Mouse (Mus musculus) intestine, embryonic 16.5 days (tissue): Measurements from ENCODE around the gene Hoxc5. TPM values are rescaled to one million over a fixed set of nuclear protein-coding genes. Genes with fewer than 3 reads are reported as not detected.
A peak's percentile ranks its signal among the peaks of the same experiment; 100 is the strongest.

Experiments used
- ATAC-seq: fragments of 200-750 bp; cut with Nextera tagmentation; 2 replicates; pipeline ENCODE4 v1.8.0; 2017; ENCODE audit warnings: moderate TSS enrichment, moderate library complexity
- H3K27ac ChIP-seq: fragments of 300-500 bp; sonication (generic); 2 replicates; pipeline ENCODE4 v1.5.1; 2014; ENCODE audit warnings: mild to moderate bottlenecking, low read length
- H3K27me3 ChIP-seq: fragments of 300-500 bp; sonication (generic); replicated peaks from 2 replicates; pipeline ENCODE4 v1.6.1; 2014; ENCODE audit warnings: low read length, control low read depth, mixed read lengths; ENCODE audit not compliant: control insufficient read depth, insufficient read depth
- H3K36me3 ChIP-seq: fragments of 300-500 bp; sonication (generic); 2 replicates; pipeline ENCODE4 v1.6.1; 2014; ENCODE audit warnings: low read length, control low read depth; ENCODE audit not compliant: control insufficient read depth, insufficient read depth
- H3K4me1 ChIP-seq: fragments of 300-500 bp; sonication (generic); 2 replicates; pipeline ENCODE4 v1.6.1; 2014; ENCODE audit warnings: low read length, control low read depth, mixed read lengths; ENCODE audit not compliant: control insufficient read depth, insufficient read depth
- H3K4me2 ChIP-seq: fragments of 300-500 bp; sonication (generic); 2 replicates; pipeline ENCODE4 v1.6.1; 2014; ENCODE audit warnings: low read depth, low read length, control low read depth
- H3K4me3 ChIP-seq: fragments of 300-500 bp; sonication (generic); 2 replicates; pipeline ENCODE4 v1.5.1; 2014; ENCODE audit warnings: mild to moderate bottlenecking, low read length
- H3K9ac ChIP-seq: fragments of 300-500 bp; sonication (generic); 2 replicates; pipeline ENCODE4 v1.6.1; 2014; ENCODE audit warnings: low read depth, low read length
- H3K9me3 ChIP-seq: fragments of 300-500 bp; sonication (generic); 2 replicates; pipeline ENCODE4 v1.6.1; 2016; ENCODE audit warnings: low read length, control low read depth; ENCODE audit not compliant: control insufficient read depth
- WGBS: fragments of 180-500 bp; shearing (Covaris S2); extraction: QIAGEN DNeasy Blood & Tissue Kit; methylation state at CpG from one replicate; pipeline ENCODE4 v1.1.7; 2014; 5-methylcytosine and 5-hydroxymethylcytosine counted together
- polyA plus RNA-seq: library from polyadenylated mRNA; unstranded; fragments of >200 nt; fragmentation: Nextera tagmentation; extraction: Ambion mirVana; gene quantifications from 2 replicates; pipeline ENCODE4 v1.2.1, GENCODE M21; 2015

The Hoxc5 gene
- polyA plus RNA-seq, 1 experiment from 2014 or later: 6.8 TPM

- peak overlapping the region; percentile 49 for H3K4me3 ChIP-seq
- H3K9ac ChIP-seq: 0 out of 2 replicates have a peak overlapping the region, but pooled peaks have one; percentile 72
- H3K4me2 ChIP-seq: peak overlapping the region; percentile 72
- H3K27me3 ChIP-seq: peaks cover 91% of the 10 kb centered on the region
- H3K4me1 ChIP-seq: peaks cover 8% of the 10 kb centered on the region; the same call in 1 of the 2 replicates
- H3K27ac ChIP-seq: no peak overlapping the region
- WGBS: 59% methylated on average over 2 of the region's 2 CpGs
- no peaks in the 10 kb centered on the region for H3K36me3 ChIP-seq
- no peak for ATAC-seq
- no peaks in the 10 kb centered on the region for H3K9me3 ChIP-seq
These were observed 34.1 kb downstream of the Hoxc5 start for GRCm38 (mm10) chr15:103001370-103001769.

- H3K4me2 ChIP-seq: peak overlapping the region; percentile 72
- no peak for ATAC-seq
- no peak overlapping the region for H3K27ac ChIP-seq
- H3K36me3 ChIP-seq: no peaks in the 10 kb centered on the region
- no peak overlapping the region for H3K4me3 ChIP-seq
- H3K9ac ChIP-seq: no peak overlapping the region
- peaks cover 92% of the 10 kb centered on the region for H3K27me3 ChIP-seq
- peaks cover 8% of the 10 kb centered on the region; the same call in 1 of the 2 replicates for H3K4me1 ChIP-seq
- 31% methylated on average over 4 of the region's 4 CpGs for WGBS
- no peaks in the 10 kb centered on the region for H3K9me3 ChIP-seq
These were observed 34.9 kb downstream of the Hoxc5 start for GRCm38 (mm10) chr15:103002156-103002555.

DNA sequence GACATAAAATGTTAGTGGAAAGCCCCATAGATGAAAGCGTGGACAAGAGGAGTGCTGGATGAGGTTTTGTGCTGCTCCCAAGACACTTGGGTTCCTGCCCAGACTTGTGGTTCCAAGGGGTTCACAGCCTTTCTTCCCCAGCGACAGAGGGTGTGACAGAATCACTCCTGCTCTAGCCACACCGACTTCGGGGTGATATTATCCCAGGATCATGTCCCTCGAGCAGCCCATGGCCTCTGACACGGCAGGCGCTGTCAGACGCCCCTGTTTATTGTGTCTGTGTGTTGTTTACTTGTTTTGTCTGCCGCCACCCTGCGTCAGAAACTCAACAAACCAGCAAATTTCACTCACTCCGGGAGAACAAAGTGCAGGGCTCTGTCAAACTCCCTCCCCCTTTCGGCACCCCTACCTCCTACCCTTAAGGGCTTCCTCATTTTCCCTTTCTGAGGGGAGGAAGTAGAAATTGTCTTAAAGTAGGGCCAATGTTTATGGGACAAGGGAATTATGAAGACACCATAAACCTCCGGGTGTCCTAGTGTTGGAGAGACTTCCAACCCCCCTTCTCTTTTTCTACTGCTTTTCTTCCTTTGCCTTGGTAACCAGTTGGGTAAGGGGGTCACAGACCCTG, 35.7 kb downstream of the Hoxc5 start:
- Histone ChIP-seq H3K36me3 (no peaks in the 10 kb centered on the region), H3K4me3 (no peak overlapping the region), H3K9me3 (no peaks in the 10 kb centered on the region), H3K9ac (no peak overlapping the region), H3K27me3 (peaks cover 91% of the 10 kb centered on the region), H3K27ac (0 out of 2 replicates have a peak overlapping the region, but pooled peaks have one; percentile 27), H3K4me2 (peak overlapping the region; percentile 29), H3K4me1 (peaks cover 8% of the 10 kb centered on the region; the same call in 1 of the 2 replicates)
- no peak for ATAC-seq
- 15% methylated on average over 13 of the region's 13 CpGs for WGBS

DNA sequence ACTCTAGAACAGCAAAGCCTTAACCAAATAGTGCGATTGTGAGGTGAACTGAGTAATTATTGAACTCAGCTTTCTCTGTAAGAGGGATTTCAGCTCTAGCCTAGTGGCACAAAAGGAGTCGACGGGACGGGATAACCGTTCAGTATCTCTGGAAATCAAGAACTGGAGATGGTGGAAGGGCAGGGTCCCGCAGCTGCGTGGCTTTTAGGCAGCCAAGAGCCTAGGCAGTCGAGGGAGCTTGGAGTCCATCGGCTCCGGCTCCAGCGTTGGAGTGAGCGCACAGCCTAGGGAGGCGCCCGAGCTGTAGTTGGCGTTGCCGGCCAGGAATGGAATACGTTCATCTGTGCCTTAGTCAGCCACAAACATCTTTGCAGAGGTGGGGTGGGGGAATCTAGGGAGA, 38.1 kb downstream of the Hoxc5 start:
- Histone ChIP-seq H3K9ac (peak overlapping the region; percentile 63), H3K36me3 (no peaks in the 10 kb centered on the region), H3K4me2 (peak overlapping the region; percentile 32), H3K9me3 (no peaks in the 10 kb centered on the region), H3K27ac (peak overlapping the region; percentile 80), H3K4me3 (peak overlapping the region; percentile 25), H3K4me1 (peaks cover 13% of the 10 kb centered on the region), H3K27me3 (peaks cover 87% of the 10 kb centered on the region)
- no peak for ATAC-seq
- 3% methylated on average over 17 of the region's 17 CpGs for WGBS

DNA sequence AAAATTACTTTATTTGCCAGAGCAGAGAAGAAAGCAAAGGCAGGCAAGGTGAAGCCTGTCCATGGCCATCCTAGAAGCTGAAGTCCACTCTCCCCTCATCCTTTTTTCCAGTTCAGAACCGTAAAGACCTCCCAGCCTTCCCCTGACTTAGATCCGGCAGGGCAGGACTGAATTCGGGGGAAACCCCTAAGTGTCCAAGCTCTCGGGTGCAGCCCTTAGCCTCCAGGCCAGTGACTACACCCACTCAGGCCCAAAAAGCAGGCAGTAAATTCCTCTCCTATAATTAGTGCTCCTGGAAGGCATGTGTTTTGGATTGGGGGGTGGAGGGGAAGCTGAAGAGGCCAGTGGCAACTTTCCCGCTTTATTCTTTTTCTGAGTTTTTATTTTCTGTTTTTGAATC, 38.6 kb downstream of the Hoxc5 start:
- H3K27ac ChIP-seq: peak overlapping the region; percentile 80
- H3K9me3 ChIP-seq: no peaks in the 10 kb centered on the region
- 17% methylated on average over 5 of the region's 5 CpGs for WGBS
- peak overlapping the region; percentile 25 for H3K4me3 ChIP-seq
- H3K36me3 ChIP-seq: no peaks in the 10 kb centered on the region
- ATAC-seq: no peak
- H3K9ac ChIP-seq: peak overlapping the region; percentile 63
- peaks cover 14% of the 10 kb centered on the region for H3K4me1 ChIP-seq
- peaks cover 87% of the 10 kb centered on the region for H3K27me3 ChIP-seq
- peak overlapping the region; percentile 32 for H3K4me2 ChIP-seq

DNA sequence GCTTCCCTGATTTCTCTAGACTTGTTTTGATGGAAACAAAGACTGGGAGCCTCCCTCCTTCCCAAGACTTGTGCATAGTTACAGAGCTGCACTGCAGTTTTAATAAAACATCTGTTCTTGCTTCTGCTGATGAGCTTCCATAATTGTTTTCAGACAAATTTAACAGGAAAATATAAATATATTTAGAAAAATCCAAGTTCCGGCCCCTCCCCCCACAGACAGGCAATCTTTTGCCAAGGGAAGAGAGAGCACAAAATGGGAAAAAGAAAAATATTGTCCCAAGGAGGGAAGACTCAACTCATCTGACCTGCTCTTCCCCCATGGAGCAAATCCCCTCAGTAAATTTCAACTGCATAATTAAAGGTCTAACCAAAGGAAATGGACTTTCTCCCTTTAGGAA, 39.1 kb downstream of the Hoxc5 start:
- H3K4me1 ChIP-seq: peaks cover 17% of the 10 kb centered on the region
- H3K36me3 ChIP-seq: no peaks in the 10 kb centered on the region
- H3K27me3 ChIP-seq: peaks cover 88% of the 10 kb centered on the region
- WGBS: 19% methylated on average over 1 of the region's 1 CpGs
- peak overlapping the region; percentile 80 for H3K27ac ChIP-seq
- H3K4me2 ChIP-seq: peak overlapping the region; percentile 32
- H3K9ac ChIP-seq: peak overlapping the region; percentile 63
- no peak for ATAC-seq
- H3K4me3 ChIP-seq: no peak overlapping the region
- H3K9me3 ChIP-seq: no peaks in the 10 kb centered on the region

- no peaks in the 10 kb centered on the region for H3K36me3 ChIP-seq
- H3K4me2 ChIP-seq: peak overlapping the region; percentile 46
- peak overlapping the region; percentile 80 for H3K27ac ChIP-seq
- WGBS: 2% methylated on average over 27 of the region's 27 CpGs
- peaks cover 84% of the 10 kb centered on the region for H3K27me3 ChIP-seq
- peaks cover 22% of the 10 kb centered on the region for H3K4me1 ChIP-seq
- peak overlapping the region; percentile 48 for H3K4me3 ChIP-seq
- no peak for ATAC-seq
- no peaks in the 10 kb centered on the region for H3K9me3 ChIP-seq
- H3K9ac ChIP-seq: peak overlapping the region; percentile 71
These were observed 42.2 kb downstream of the Hoxc5 start for GRCm38 (mm10) chr15:103009265-103010111.

GRCm38 (mm10) chr15:103010112-103010846, 43.0 kb downstream of the Hoxc5 start:
- 6% methylated on average over 31 of the region's 31 CpGs for WGBS
- Histone ChIP-seq H3K4me3 (peak overlapping the region; percentile 48), H3K27me3 (peaks cover 84% of the 10 kb centered on the region), H3K36me3 (no peaks in the 10 kb centered on the region), H3K9me3 (no peaks in the 10 kb centered on the region), H3K4me2 (peak overlapping the region; percentile 46), H3K27ac (peak overlapping the region; percentile 80), H3K4me1 (peaks cover 22% of the 10 kb centered on the region), H3K9ac (peak overlapping the region; percentile 71)
- ATAC-seq: no peak
